Mouse (Mus musculus): ENCODE data around the gene Nufip1.

Gene Nufip1

GRCm38 (mm10) chr14:76179343-76179742 lies 68.7 kb downstream of the Nufip1 start:
- no peak for DNase-seq (ENCODE audit: low spot score in 2 of 2)

- no peak for DNase-seq (ENCODE audit: low spot score in 2 of 2)
Measured at GRCm38 (mm10) chr14:76185358-76185757, 74.7 kb downstream of the Nufip1 start.

- no peak for DNase-seq (ENCODE audit: low spot score in 2 of 2)
Measured at GRCm38 (mm10) chr14:76186299-76186698, 75.6 kb downstream of the Nufip1 start.
